Mouse (Mus musculus) lung, postnatal 25 days (tissue): Measurements from ENCODE around the gene Slc17a7.
"Not testable (repeated sequence)": the region's sequence is repeated elsewhere in the genome, so short reads cannot be mapped to it uniquely, and the experiment has no call there.

Experiments
- DNase-seq: peaks from one replicate; pipeline ENCODE4 v3.0.0; 2022; ENCODE audit warnings: low spot score

Slc17a7 gene

GRCm38 (mm10) chr7:45154993-45155514 is 8.7 kb upstream of the Slc17a7 start:
- no peak for DNase-seq

- DNase-seq: no peak
These were observed 8.2 kb upstream of the Slc17a7 start for GRCm38 (mm10) chr7:45155590-45155989.

DNA sequence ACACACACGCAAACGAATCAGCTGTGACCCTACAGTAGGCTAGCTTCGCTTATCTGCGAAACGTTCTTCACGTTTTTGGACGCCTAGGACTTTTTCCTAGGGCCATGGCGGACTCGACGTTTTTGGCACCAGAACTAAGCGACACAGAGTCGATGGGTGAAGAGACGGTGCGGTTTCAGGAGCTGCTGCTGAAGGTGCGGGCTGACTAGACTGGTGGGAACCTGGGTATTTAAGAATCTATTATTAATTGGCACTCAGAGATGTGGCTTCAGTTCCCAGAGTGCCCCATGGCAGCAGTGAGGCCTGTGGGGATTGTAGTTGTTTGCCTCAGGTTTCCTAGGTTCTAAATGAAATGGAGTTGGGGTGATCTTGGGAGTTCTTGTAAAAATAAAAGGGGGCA is 7.5 kb upstream of the Slc17a7 start:
- no peak for DNase-seq

- DNase-seq: no peak
These were observed 6.3 kb upstream of the Slc17a7 start for GRCm38 (mm10) chr7:45157459-45157858.

GRCm38 (mm10) chr7:45158991-45159390 is 4.8 kb upstream of the Slc17a7 start:
- DNase-seq: no peak

- DNase-seq: no peak
These were observed 3.4 kb upstream of the Slc17a7 start for GRCm38 (mm10) chr7:45160316-45160800.

DNA sequence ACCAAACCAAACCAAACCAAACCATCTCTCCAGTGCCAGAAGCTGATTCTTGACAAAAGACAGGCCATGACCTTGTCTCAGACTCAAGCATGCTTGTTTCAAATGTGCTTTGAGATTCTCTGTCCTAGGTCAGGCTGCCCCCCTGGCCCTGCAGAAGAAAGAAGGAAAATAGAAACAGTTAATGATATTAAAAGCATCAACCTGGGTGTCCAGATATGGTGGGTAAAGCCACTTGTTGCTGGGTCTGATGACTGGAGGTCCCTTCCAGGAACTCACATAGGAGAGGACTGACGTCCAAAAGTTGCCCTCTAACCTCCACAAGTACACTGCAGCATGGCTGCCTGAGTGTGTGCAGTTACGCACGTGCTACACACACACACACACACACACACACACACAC is 2.9 kb upstream of the Slc17a7 start:
- DNase-seq: no peak

DNA sequence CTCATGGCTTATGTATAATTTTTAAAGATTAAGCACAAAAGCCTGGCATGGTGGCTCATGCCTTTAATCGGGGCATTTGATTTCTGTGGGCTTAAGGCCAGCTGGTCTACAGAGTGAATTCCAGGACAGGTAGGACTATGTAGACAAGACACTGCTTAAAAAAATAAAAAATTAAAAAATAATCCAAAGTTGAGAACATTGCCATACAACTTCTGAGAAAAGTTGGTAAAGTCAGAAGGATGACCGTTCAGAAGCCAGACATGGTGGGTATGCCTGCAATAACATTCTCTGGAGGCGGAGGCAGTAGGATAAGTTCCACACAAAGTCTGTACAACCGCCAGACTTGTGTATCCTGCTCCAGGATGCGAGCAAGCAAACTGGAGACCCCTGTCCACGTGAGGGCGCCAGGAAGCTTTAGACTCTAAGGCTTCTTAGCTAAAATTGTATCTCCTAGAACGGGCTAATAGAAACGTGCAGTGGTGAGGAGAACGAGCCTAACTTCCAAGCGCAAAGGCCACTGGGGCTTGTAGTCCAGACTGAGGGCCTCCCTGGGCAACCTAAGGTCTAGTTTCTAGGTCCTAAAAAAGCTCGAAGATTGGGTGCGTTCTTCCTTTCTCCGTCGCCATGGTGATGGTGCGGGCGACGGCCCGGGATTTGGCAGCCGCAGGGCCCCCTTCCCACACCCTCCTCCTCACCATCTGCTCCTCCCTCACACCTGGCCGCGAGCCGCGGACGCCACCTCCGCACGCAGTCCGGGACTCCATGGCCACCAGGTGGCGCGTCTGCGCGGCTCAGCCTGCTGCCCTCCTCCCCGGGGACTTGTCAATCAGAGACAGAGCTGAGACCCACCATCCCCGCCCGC is 1.9 kb upstream of the Slc17a7 start:
- DNase-seq: peak; percentile 87

- no peak for DNase-seq
These were observed 1.2 kb upstream of the Slc17a7 start for GRCm38 (mm10) chr7:45162551-45162950.

GRCm38 (mm10) chr7:45162996-45163615 is 643 bp upstream of the Slc17a7 start:
- no peak for DNase-seq

DNA sequence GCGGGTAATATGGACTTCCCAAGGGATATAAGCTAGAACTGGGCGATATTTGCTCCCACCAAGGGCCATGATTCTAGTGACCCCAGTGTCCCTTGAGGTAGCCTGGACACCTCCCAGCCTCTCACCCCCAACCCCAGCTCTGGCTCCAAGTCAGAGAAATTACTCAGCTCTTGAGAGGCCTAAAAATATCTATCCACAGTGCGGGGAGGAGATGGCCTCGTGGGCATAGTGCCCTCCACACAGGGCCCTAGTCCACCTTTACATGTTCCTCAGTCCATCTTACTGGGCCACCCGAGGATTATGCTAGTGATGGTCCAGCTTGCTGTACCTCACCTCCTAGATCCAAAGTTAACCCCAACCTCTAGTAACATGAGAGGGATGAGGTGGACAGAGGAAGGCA is 1.1 kb downstream of the Slc17a7 start:
- no peak for DNase-seq

GRCm38 (mm10) chr7:45165701-45166100 is 2.0 kb downstream of the Slc17a7 start:
- no peak for DNase-seq

GRCm38 (mm10) chr7:45166950-45167401 is 3.2 kb downstream of the Slc17a7 start:
- no peak for DNase-seq

DNA sequence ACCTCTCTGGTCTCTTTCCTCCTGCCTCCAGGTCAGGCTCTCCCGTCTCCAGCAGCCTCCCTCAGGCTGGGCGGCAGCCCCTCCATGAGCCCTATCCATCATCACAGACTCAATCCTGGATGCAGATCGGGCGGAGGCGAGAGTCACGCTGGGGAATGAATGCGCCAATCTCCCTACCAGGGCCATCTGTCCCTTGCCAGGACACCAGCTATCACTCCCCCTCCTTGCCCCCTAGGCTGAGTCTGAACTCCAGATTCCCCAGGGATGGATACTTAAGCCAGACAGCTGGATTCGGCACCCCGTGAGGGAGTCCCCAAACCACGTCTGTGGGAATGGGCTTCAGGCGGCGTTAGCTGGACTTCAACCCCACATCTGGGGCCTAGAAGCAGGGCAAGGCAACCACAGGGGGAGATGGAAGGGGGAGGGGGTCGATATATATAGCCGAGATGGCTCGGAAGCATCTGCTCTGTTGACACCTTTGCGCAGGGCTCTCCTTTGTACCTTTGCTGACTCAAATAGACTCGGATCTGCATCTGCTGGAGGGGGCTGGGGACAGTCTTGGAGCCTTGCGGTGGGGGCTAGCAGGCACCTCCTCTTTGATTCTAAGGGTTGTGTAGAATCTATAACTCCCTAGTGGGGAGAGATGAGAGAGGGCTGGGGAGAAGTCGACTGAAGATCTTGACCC is 4.2 kb downstream of the Slc17a7 start:
- DNase-seq: no peak

DNA sequence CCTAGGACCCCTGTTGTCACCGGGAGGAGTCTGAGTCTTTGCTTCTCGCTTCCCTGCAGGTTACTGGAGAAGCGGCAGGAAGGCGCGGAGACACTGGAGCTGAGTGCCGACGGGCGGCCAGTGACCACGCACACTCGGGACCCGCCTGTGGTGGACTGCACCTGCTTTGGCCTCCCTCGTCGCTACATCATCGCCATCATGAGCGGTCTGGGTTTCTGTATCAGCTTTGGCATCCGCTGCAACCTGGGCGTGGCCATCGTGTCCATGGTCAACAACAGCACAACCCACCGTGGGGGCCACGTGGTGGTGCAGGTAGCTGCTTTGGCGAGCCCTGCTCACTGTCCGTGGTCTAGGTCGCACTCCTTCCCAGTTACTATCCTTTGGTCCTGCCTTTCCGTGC is 4.9 kb downstream of the Slc17a7 start:
- no peak for DNase-seq

DNA sequence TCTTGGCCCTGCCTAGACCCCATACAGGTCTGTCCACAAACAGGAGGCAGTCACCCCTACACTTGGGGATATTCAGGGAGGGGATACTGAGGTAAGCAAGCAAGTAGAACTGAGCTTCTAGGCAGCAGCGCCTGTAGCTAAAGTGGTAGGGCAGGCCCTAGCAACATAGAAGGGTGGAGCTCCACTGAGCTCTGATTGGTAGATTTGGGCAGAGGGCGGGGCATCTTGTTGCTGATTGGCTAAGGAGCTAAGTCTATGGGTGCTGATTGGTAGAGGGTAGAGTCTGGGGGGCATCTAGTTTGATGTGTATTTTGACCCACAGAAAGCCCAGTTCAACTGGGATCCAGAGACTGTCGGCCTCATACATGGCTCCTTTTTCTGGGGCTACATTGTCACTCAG is 5.7 kb downstream of the Slc17a7 start:
- DNase-seq: no peak

GRCm38 (mm10) chr7:45172974-45173373 is 9.2 kb downstream of the Slc17a7 start:
- DNase-seq: no peak

DNA sequence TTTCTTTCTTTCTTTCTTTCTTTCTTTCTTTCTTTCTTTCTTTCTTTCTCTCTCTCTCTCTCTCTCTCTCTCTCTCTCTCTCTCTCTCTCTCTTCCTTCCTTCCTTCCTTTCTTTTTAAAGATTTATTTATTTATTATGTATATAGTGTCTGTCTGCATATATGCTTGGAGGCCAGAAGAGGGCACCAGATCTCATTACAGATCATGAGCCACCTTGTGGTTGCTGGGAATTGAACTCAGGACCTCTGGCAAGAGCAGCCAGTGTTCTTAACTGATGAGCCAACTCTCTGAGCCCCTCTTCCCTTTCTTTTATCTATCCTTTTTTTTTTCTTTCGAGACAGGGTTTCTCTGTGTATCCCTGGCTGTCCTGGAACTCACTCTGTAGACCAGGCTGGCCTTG is 10.0 kb downstream of the Slc17a7 start:
- not testable (repeated sequence) for DNase-seq

GRCm38 (mm10) chr7:45174567-45175280 is 11.0 kb downstream of the Slc17a7 start:
- no peak for DNase-seq

- DNase-seq: no peak
These were observed 11.6 kb downstream of the Slc17a7 start for GRCm38 (mm10) chr7:45175398-45175797.

DNA sequence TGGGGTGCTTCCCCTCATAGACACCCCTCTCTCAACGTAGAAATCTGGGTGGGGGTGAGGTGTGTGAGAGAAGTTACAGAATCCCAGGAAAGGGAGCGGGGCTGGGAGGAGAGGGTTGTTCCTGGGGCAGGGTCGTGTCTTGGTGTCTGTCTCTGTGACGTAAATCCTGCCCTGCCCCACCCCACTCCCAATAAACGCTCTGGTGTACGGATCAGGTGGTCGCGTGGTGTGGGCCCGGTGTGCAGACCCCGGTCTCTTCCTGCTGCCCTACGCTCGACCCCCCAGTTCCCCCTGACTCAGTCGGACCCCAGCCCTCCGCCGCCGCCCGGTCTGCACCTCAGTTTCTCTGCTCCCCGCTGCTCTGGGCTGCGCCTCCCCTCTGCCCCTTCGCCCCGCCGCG is 12.2 kb downstream of the Slc17a7 start:
- DNase-seq: no peak

GRCm38 (mm10) chr7:45176356-45176755 is 12.6 kb downstream of the Slc17a7 start:
- no peak for DNase-seq
